Mouse (Mus musculus): ENCODE measurements at regions not wholly inside any gene's neighbourhood (a gene's known extent, or its start where the extent isn't known, plus 50 kb on each side); places are given as distances from the start of the nearest gene placed in this dataset.

DNA sequence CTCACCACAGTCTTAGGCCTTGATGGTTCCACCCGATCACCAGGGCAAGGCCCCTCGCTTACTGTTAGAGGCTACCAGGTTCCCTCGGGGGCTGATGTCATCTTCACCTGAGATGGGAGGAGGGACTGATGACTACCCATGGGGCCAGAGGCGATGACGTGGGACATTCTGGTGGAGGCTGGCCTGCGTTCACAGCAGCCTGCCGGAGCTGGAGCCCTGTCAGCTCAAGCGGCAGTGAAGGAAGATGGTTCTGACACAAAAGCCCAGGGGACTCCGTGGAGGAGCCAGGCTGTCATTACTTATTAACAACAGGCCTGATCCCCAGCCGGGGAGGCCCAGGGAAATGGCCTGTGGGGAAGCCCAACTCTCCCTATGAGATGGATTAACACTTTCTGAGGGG lies 121.3 kb upstream of the Atp6ap2 start:
- TF ChIP-seq CTCF (IDR thresholded peaks at IDR 0.05) (no peak), EP300 (IDR thresholded peaks at IDR 0.05) (no peak)
